Mouse (Mus musculus) bone marrow, adult 2 months (tissue): ENCODE data around the gene Gfer. TPM values are rescaled to one million over a fixed set of nuclear protein-coding genes. Genes with fewer than 3 reads are reported as not detected.

Source experiments
- H3K27ac ChIP-seq: fragments of 200-500 bp; 2 replicates; pipeline ENCODE4 v1.5.1; 2012; ENCODE audit warnings: low read depth, mild to moderate bottlenecking, control low read depth, inconsistent platforms, low read length; ENCODE audit not compliant: control insufficient read depth, poor library complexity, insufficient read depth
- H3K4me1 ChIP-seq: fragments of 200-500 bp; 2 replicates; pipeline ENCODE4 v1.6.1; 2011; ENCODE audit warnings: low read length; ENCODE audit not compliant: control insufficient read depth, insufficient read depth
- H3K4me3 ChIP-seq: fragments of 200-500 bp; replicated peaks from 2 replicates; pipeline ENCODE3; 2011; ENCODE audit warnings: mild to moderate bottlenecking, low read depth, low read length, control low read depth; ENCODE audit not compliant: control insufficient read depth
- CTCF ChIP-seq: fragments of 200-500 bp; IDR thresholded peaks from 2 replicates; pipeline ENCODE4 v1.5.1; 2011; ENCODE audit warnings: low read length, control low read depth; ENCODE audit not compliant: control insufficient read depth, insufficient read depth
- POLR2A ChIP-seq: fragments of 200-500 bp; IDR thresholded peaks from 2 replicates; pipeline ENCODE4 v1.6.1; 2011; ENCODE audit warnings: low read depth, mild to moderate bottlenecking, control low read depth, low read length, borderline replicate concordance; ENCODE audit not compliant: control insufficient read depth
- WGBS: fragments of 180-500 bp; shearing (Covaris S2); methylation state at CpG from one replicate; pipeline ENCODE4 v1.1.7; 2018; 5-methylcytosine and 5-hydroxymethylcytosine counted together
- polyA plus RNA-seq: library from polyadenylated mRNA; stranded (reverse); fragments of >200 nt; gene quantifications from 2 replicates; pipeline ENCODE4 v1.2.4, GENCODE M21; 2011; ENCODE audit warnings: low replicate concordance; ENCODE audit not compliant: missing spikeins, insufficient read depth, insufficient read length

Gfer gene
- polyA plus RNA-seq, 1 experiment, result 42.9 TPM

DNA sequence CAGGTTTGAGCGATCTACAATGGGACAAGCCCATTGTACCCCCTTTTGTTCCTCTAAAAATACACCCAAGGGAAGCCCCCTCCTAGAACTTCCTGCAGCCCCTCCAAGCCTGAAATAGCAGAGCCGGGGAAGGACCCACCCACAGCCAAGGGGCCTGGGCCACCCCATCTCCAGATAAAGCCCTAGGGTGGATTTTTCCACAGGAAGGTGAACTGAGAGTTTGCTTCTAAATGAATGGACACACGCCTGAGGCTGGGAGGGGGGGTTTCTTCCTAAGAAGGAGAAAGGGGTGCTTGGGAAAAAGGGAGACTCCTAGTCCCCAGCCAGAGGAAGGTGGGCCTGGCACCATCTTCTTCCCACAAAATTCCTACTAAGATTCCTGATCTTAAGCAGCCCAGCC, 50.0 kb downstream of the Gfer start:
- Histone ChIP-seq H3K4me1 (no peaks in the 10 kb centered on the region; the same call in 1 of the 2 replicates), H3K4me3 (no peak overlapping the region), H3K27ac (no peak overlapping the region)
- no peak for TF ChIP-seq POLR2A
- TF ChIP-seq CTCF, result no peak
- 73% methylated on average over 3 of the region's 3 CpGs for WGBS

DNA sequence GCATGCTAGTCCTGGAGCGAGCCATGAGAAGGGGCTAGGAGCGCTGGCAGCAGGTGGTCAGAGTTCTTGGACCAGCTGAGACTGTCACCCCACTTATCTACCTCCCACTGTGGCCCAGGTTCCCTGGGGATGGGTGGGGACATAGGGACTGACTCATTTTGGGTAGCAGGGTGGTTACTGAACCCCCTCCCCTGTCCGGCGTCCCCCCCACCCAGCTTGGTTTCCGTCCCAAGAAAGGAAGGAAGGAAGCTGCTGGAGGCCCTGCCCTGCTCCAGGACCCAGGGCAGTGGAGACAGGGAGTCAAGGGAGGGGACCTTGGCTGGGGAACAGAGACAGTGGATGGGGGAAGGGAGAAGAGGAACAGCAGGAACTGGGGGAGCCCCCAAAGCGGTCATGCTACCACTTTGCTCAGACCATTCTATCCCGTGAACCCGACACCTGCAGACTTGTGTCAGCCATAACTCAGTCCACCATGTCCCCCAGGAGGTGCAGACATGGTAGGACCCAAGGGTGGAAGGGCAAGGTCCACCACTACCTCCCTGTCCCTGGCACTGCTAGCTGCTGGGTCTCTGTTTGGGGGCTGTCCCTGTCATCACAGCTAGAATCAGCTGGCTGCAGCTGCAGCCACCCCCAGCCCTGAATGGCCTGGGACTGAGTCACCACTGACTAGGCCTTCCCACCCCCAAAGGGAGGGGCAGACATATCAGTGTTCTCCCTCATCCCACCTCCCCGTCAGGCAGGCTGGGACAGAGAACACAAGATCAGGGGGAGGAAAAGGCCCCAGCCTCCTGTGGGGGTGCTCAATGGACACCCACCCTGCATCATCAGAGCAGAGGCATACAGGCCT, 50.9 kb downstream of the Gfer start:
- H3K27ac ChIP-seq, result no peak overlapping the region; the same call in 1 of the 2 replicates
- TF ChIP-seq POLR2A (no peak), CTCF (no peak)
- 63% methylated on average over 9 of the region's 9 CpGs for WGBS

DNA sequence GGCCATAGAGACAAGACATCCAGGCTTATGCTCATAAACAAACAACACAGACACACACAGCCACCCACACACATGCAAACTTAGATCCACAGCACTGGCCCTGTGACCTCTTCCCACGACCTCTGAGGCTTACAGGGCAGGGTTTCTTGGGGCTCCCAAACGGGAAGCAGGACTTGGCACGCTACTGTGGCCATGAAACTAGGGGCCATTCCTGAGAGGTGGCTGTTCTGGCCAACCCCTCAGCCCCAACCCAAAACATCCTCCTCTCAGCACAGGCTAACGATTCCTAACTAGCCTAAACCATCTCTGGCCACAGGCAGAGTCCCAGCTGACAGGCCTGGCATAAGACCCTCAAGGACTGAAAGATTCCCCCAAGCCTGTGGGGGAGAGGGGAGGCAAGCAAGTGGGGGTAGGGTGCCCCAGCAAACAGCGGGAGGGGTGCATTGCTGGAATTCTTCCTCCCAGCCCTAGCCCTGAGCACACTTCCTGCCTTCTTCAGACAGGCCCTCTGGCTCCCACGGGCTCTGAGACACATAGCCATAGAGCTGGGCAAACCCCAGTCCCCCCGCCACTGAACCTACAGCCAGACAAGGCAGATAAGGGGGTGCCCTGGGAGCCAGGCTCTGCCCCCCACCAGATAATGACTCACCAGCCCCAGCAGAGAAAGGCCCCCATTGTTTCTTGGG, 51.8 kb downstream of the Gfer start:
- Histone ChIP-seq H3K4me3 (no peak overlapping the region), H3K4me1 (no peaks in the 10 kb centered on the region; the same call in 1 of the 2 replicates), H3K27ac (no peak overlapping the region)
- TF ChIP-seq POLR2A (no peak), CTCF (no peak)
- 64% methylated on average over 7 of the region's 7 CpGs for WGBS

More for the DNA sequence above, 50.9 kb downstream of the Gfer start:
- H3K4me3 ChIP-seq, result no peak overlapping the region
- no peaks in the 10 kb centered on the region; the same call in 1 of the 2 replicates for H3K4me1 ChIP-seq

Other genes starting within 250 kb of the Gfer start
- 34.5 and 70.1 TPM in 2 replicates for gene E4f1, start 225.8 kb downstream of the Gfer start, polyA plus RNA-seq
- gene Pgp, start 225.8 kb downstream of the Gfer start, polyA plus RNA-seq, result 33.0 and 34.7 TPM in 2 replicates
- gene Bricd5, start 222.3 kb downstream of the Gfer start, polyA plus RNA-seq, result 3.3 TPM in 1 of 2 replicates, not detected in the other
- gene Mlst8, start 217.1 kb downstream of the Gfer start, polyA plus RNA-seq, result 9.8 and 22.9 TPM in 2 replicates
- not detected in 2 replicates for gene Caskin1, start 207.6 kb downstream of the Gfer start, polyA plus RNA-seq
- gene Traf7, start 168.2 kb downstream of the Gfer start, polyA plus RNA-seq, result 79.2 and 108 TPM in 2 replicates
- gene Rab26, start 161.9 kb downstream of the Gfer start, polyA plus RNA-seq, result not detected in 2 replicates
- gene Pkd1, start 146.3 kb downstream of the Gfer start, polyA plus RNA-seq, result 10.4 and 17.9 TPM in 2 replicates
- gene Tsc2, start 63.5 kb downstream of the Gfer start, polyA plus RNA-seq, result 38.1 and 92.1 TPM in 2 replicates
- 4.6 and 6.5 TPM in 2 replicates for gene Nthl1, start 63.5 kb downstream of the Gfer start, polyA plus RNA-seq
- 5.2 and 5.9 TPM in 2 replicates for gene Slc9a3r2, start 45.8 kb downstream of the Gfer start, polyA plus RNA-seq
- gene Npw, start 37.7 kb downstream of the Gfer start, polyA plus RNA-seq, result not detected in 2 replicates
- 19.6 and 29.3 TPM in 2 replicates for gene Zfp598, start 26.5 kb downstream of the Gfer start, polyA plus RNA-seq
- gene Syngr3, start 6.2 kb downstream of the Gfer start, polyA plus RNA-seq, result not detected in 2 replicates
- gene Noxo1, start 78 bp upstream of the Gfer start, polyA plus RNA-seq, result 2.1 and 2.5 TPM in 2 replicates
- 19.4 and 28.1 TPM in 2 replicates for gene Tbl3, start 11.5 kb upstream of the Gfer start, polyA plus RNA-seq
- not detected in 2 replicates for gene Rnf151, start 21.9 kb upstream of the Gfer start, polyA plus RNA-seq
- 828 and 1,146 TPM in 2 replicates for gene Rps2, start 22.0 kb upstream of the Gfer start, polyA plus RNA-seq
- 150 and 172 TPM in 2 replicates for gene Ndufb10, start 28.3 kb upstream of the Gfer start, polyA plus RNA-seq
- gene Rpl3l, start 31.7 kb upstream of the Gfer start, polyA plus RNA-seq, result 2.5 TPM in 1 of 2 replicates, not detected in the other
- gene Msrb1, start 40.5 kb upstream of the Gfer start, polyA plus RNA-seq, result 106 and 309 TPM in 2 replicates
- 2.2 TPM in 1 of 2 replicates, not detected in the other for gene Hs3st6, start 56.8 kb upstream of the Gfer start, polyA plus RNA-seq
- 0.77 TPM in 1 of 2 replicates, not detected in the other for gene Meiob, start 108.1 kb upstream of the Gfer start, polyA plus RNA-seq
- gene Hagh, start 144.0 kb upstream of the Gfer start, polyA plus RNA-seq, result 92.4 and 146 TPM in 2 replicates
- 51.5 and 67.1 TPM in 2 replicates for gene Fahd1, start 154.2 kb upstream of the Gfer start, polyA plus RNA-seq
- gene Igfals, start 169.8 kb upstream of the Gfer start, polyA plus RNA-seq, result not detected in 2 replicates
- 34.2 and 45.6 TPM in 2 replicates for gene Nubp2, start 190.2 kb upstream of the Gfer start, polyA plus RNA-seq
- 37.8 and 47.2 TPM in 2 replicates for gene Spsb3, start 190.5 kb upstream of the Gfer start, polyA plus RNA-seq
- 8.2 and 35.6 TPM in 2 replicates for gene Eme2, start 198.9 kb upstream of the Gfer start, polyA plus RNA-seq
- 23.4 and 43.9 TPM in 2 replicates for gene Mrps34, start 199.0 kb upstream of the Gfer start, polyA plus RNA-seq
- gene Nme3, start 200.3 kb upstream of the Gfer start, polyA plus RNA-seq, result 51.7 and 64.3 TPM in 2 replicates
- 51.0 and 96.3 TPM in 2 replicates for gene Mapk8ip3, start 240.8 kb upstream of the Gfer start, polyA plus RNA-seq